Mouse (Mus musculus) heart, embryonic 12.5 days (tissue): ENCODE data around the gene Scfd2. TPM values are rescaled to one million over a fixed set of nuclear protein-coding genes. Genes with fewer than 3 reads are reported as not detected.

Experiments used
- ATAC-seq: fragments of 200-750 bp; cut with Nextera tagmentation; 2 replicates; pipeline ENCODE4 v1.8.0; 2017; ENCODE audit warnings: moderate TSS enrichment, moderate library complexity; ENCODE audit not compliant: insufficient number of reproducible peaks, low FRiP score
- H3K27ac ChIP-seq: fragments of 300-500 bp; sonication (generic); 2 replicates; pipeline ENCODE4 v1.5.1; 2016; ENCODE audit warnings: mild to moderate bottlenecking, moderate library complexity; ENCODE audit not compliant: poor library complexity, severe bottlenecking
- H3K27me3 ChIP-seq: fragments of 300-500 bp; sonication (generic); replicated peaks from 2 replicates; pipeline ENCODE4 v1.6.1; 2016; ENCODE audit warnings: mild to moderate bottlenecking, moderate library complexity
- H3K36me3 ChIP-seq: fragments of 300-500 bp; sonication (generic); 2 replicates; pipeline ENCODE4 v1.6.1; 2016; ENCODE audit warnings: mild to moderate bottlenecking, moderate library complexity
- H3K4me1 ChIP-seq: fragments of 300-500 bp; sonication (generic); replicated peaks from 2 replicates; pipeline ENCODE4 v1.6.1; 2016; ENCODE audit warnings: mild to moderate bottlenecking
- H3K4me2 ChIP-seq: fragments of 300-500 bp; sonication (generic); 2 replicates; pipeline ENCODE4 v1.6.1; 2016; ENCODE audit warnings: mild to moderate bottlenecking, moderate library complexity
- H3K4me3 ChIP-seq: fragments of 300-500 bp; sonication (generic); 2 replicates; pipeline ENCODE4 v1.5.1; 2016; ENCODE audit warnings: mild to moderate bottlenecking
- H3K9ac ChIP-seq: fragments of 300-500 bp; sonication (generic); 2 replicates; pipeline ENCODE4 v1.6.1; 2016; ENCODE audit warnings: mild to moderate bottlenecking, moderate library complexity
- H3K9me3 ChIP-seq: fragments of 300-500 bp; sonication (generic); replicated peaks from 2 replicates; pipeline ENCODE4 v1.6.1; 2016; ENCODE audit warnings: mild to moderate bottlenecking, moderate library complexity
- WGBS: fragments of 180-500 bp; shearing (Covaris S2); methylation state at CpG from one replicate; pipeline ENCODE4 v1.1.7; 2016; 5-methylcytosine and 5-hydroxymethylcytosine counted together
- polyA plus RNA-seq: library from polyadenylated mRNA; unstranded; fragments of >200 nt; fragmentation: Nextera tagmentation; extraction: Ambion mirVana; gene quantifications from 2 replicates; pipeline ENCODE4 v1.2.1, GENCODE M21; 2016

Gene Scfd2
- polyA plus RNA-seq, 1 experiment from 2014 or later: 13.6 TPM

- H3K27me3 ChIP-seq: no peaks in the 10 kb centered on the region
- H3K4me3 ChIP-seq: no peak overlapping the region
- 0 out of 2 replicates have a peak overlapping the region, but pooled peaks have one; percentile 18 for H3K27ac ChIP-seq
- H3K36me3 ChIP-seq: no peaks in the 10 kb centered on the region
- no peak overlapping the region for H3K9ac ChIP-seq
- WGBS: 48% methylated on average over 7 of the region's 7 CpGs
- H3K4me2 ChIP-seq: no peak overlapping the region
- no peaks in the 10 kb centered on the region for H3K9me3 ChIP-seq
- no peak for ATAC-seq
- peaks cover 68% of the 10 kb centered on the region for H3K4me1 ChIP-seq
These were observed 277.7 kb downstream of the Scfd2 start for GRCm38 (mm10) chr5:74253724-74254328.

GRCm38 (mm10) chr5:74252672-74253286, 278.8 kb downstream of the Scfd2 start:
- no peaks in the 10 kb centered on the region for H3K36me3 ChIP-seq
- WGBS: 76% methylated on average over 6 of the region's 6 CpGs
- no peak for ATAC-seq
- H3K4me2 ChIP-seq: no peak overlapping the region
- H3K9me3 ChIP-seq: no peaks in the 10 kb centered on the region
- H3K4me3 ChIP-seq: no peak overlapping the region
- H3K27me3 ChIP-seq: no peaks in the 10 kb centered on the region
- H3K27ac ChIP-seq: no peak overlapping the region
- H3K4me1 ChIP-seq: peaks cover 69% of the 10 kb centered on the region
- no peak overlapping the region for H3K9ac ChIP-seq

GRCm38 (mm10) chr5:74250947-74251346, 280.6 kb downstream of the Scfd2 start:
- Histone ChIP-seq H3K4me2 (no peak overlapping the region), H3K4me1 (peaks cover 74% of the 10 kb centered on the region), H3K27ac (no peak overlapping the region), H3K9ac (no peak overlapping the region), H3K36me3 (no peaks in the 10 kb centered on the region), H3K9me3 (no peaks in the 10 kb centered on the region), H3K4me3 (no peak overlapping the region), H3K27me3 (no peaks in the 10 kb centered on the region)
- WGBS: 80% methylated on average over 2 of the region's 2 CpGs
- ATAC-seq: no peak

GRCm38 (mm10) chr5:74250308-74250707, 281.3 kb downstream of the Scfd2 start:
- Histone ChIP-seq H3K9me3 (no peaks in the 10 kb centered on the region), H3K4me1 (peaks cover 78% of the 10 kb centered on the region), H3K36me3 (no peaks in the 10 kb centered on the region), H3K9ac (no peak overlapping the region), H3K27me3 (no peaks in the 10 kb centered on the region), H3K27ac (no peak overlapping the region), H3K4me2 (no peak overlapping the region), H3K4me3 (no peak overlapping the region)
- ATAC-seq: no peak
- 65% methylated on average over 7 of the region's 7 CpGs for WGBS

- H3K9me3 ChIP-seq: no peaks in the 10 kb centered on the region
- H3K4me3 ChIP-seq: no peak overlapping the region
- ATAC-seq: no peak
- H3K27ac ChIP-seq: 0 out of 2 replicates have a peak overlapping the region, but pooled peaks have one; percentile 13
- peaks cover 78% of the 10 kb centered on the region for H3K4me1 ChIP-seq
- WGBS: 52% methylated on average over 3 of the region's 3 CpGs
- H3K36me3 ChIP-seq: no peaks in the 10 kb centered on the region
- H3K4me2 ChIP-seq: no peak overlapping the region
- no peak overlapping the region for H3K9ac ChIP-seq
- H3K27me3 ChIP-seq: no peaks in the 10 kb centered on the region
These were observed 281.8 kb downstream of the Scfd2 start for GRCm38 (mm10) chr5:74249794-74250193.

GRCm38 (mm10) chr5:74246971-74247370, 284.6 kb downstream of the Scfd2 start:
- H3K9me3 ChIP-seq: no peaks in the 10 kb centered on the region
- H3K27ac ChIP-seq: no peak overlapping the region
- H3K4me1 ChIP-seq: peaks cover 64% of the 10 kb centered on the region
- no peak for ATAC-seq
- WGBS: 65% methylated on average over 3 of the region's 3 CpGs
- no peak overlapping the region for H3K4me2 ChIP-seq
- H3K27me3 ChIP-seq: no peaks in the 10 kb centered on the region
- H3K9ac ChIP-seq: no peak overlapping the region
- no peaks in the 10 kb centered on the region for H3K36me3 ChIP-seq
- no peak overlapping the region for H3K4me3 ChIP-seq

GRCm38 (mm10) chr5:74246453-74246852, 285.1 kb downstream of the Scfd2 start:
- Histone ChIP-seq H3K4me1 (peaks cover 60% of the 10 kb centered on the region), H3K27ac (no peak overlapping the region), H3K4me2 (no peak overlapping the region), H3K9me3 (no peaks in the 10 kb centered on the region), H3K9ac (no peak overlapping the region), H3K27me3 (no peaks in the 10 kb centered on the region), H3K36me3 (no peaks in the 10 kb centered on the region), H3K4me3 (no peak overlapping the region)
- WGBS: 77% methylated on average over 4 of the region's 4 CpGs
- ATAC-seq: no peak

GRCm38 (mm10) chr5:74245641-74246145, 285.9 kb downstream of the Scfd2 start:
- Histone ChIP-seq H3K4me2 (no peak overlapping the region), H3K9me3 (no peaks in the 10 kb centered on the region), H3K4me1 (peaks cover 53% of the 10 kb centered on the region), H3K27ac (no peak overlapping the region), H3K4me3 (no peak overlapping the region), H3K36me3 (no peaks in the 10 kb centered on the region), H3K9ac (no peak overlapping the region), H3K27me3 (no peaks in the 10 kb centered on the region)
- no peak for ATAC-seq
- 52% methylated on average over 8 of the region's 8 CpGs for WGBS

- H3K27me3 ChIP-seq: no peaks in the 10 kb centered on the region
- no peak overlapping the region for H3K4me3 ChIP-seq
- H3K4me1 ChIP-seq: peaks cover 49% of the 10 kb centered on the region
- 90% methylated on average over 14 of the region's 14 CpGs for WGBS
- H3K9me3 ChIP-seq: no peaks in the 10 kb centered on the region
- H3K9ac ChIP-seq: no peak overlapping the region
- ATAC-seq: no peak
- no peak overlapping the region for H3K4me2 ChIP-seq
- H3K27ac ChIP-seq: no peak overlapping the region
- no peaks in the 10 kb centered on the region for H3K36me3 ChIP-seq
These were observed 287.0 kb downstream of the Scfd2 start for GRCm38 (mm10) chr5:74244406-74245019.

GRCm38 (mm10) chr5:74242654-74243053, 288.9 kb downstream of the Scfd2 start:
- 57% methylated on average over 3 of the region's 3 CpGs for WGBS

GRCm38 (mm10) chr5:74240926-74241680, 290.5 kb downstream of the Scfd2 start:
- no peaks in the 10 kb centered on the region for H3K36me3 ChIP-seq
- peaks cover 38% of the 10 kb centered on the region for H3K4me1 ChIP-seq
- no peak for ATAC-seq
- H3K27me3 ChIP-seq: no peaks in the 10 kb centered on the region
- H3K27ac ChIP-seq: no peak overlapping the region
- 68% methylated on average over 13 of the region's 13 CpGs for WGBS
- no peak overlapping the region for H3K4me2 ChIP-seq
- no peak overlapping the region for H3K9ac ChIP-seq
- H3K9me3 ChIP-seq: no peaks in the 10 kb centered on the region
- H3K4me3 ChIP-seq: no peak overlapping the region

More at GRCm38 (mm10) chr5:74242654-74243053, 288.9 kb downstream of the Scfd2 start:
- Histone ChIP-seq H3K27me3 (no peaks in the 10 kb centered on the region), H3K4me3 (no peak overlapping the region), H3K4me2 (no peak overlapping the region), H3K9ac (no peak overlapping the region), H3K9me3 (no peaks in the 10 kb centered on the region), H3K27ac (no peak overlapping the region), H3K36me3 (no peaks in the 10 kb centered on the region), H3K4me1 (peaks cover 45% of the 10 kb centered on the region)
- ATAC-seq: no peak
